7 mouse cellular contexts compared by ENCODE assay signal in genomic region chr19:32755792-32756635, GRCm38 (mm10). TPM values are rescaled to one million over a fixed set of nuclear protein-coding genes. Genes with fewer than 3 reads are reported as not detected.
DNase-seq lines count a peak whose midpoint lies in the region; ATAC-seq lines count a peak whose summit lies in the region.

No protein-coding gene starts in this region.

- H3K27ac ChIP-seq in embryonic facial prominence, embryonic 10.5 days (replicated peaks): peak overlapping the region; percentile 98
- peak overlapping the region; percentile 73; the same call in 1 of the 2 replicates for H3K27ac ChIP-seq in limb, embryonic 11.5 days (replicated peaks; ENCODE audit: low read depth, low read length)
- peak overlapping the region; percentile 98 for H3K27ac ChIP-seq in midbrain, embryonic 14.5 days (replicated peaks; ENCODE audit: low read depth, low read length)

- H3K4me3 ChIP-seq in embryonic facial prominence, embryonic 10.5 days: peak overlapping the region; percentile 89
- peak overlapping the region; percentile 97 for H3K4me3 ChIP-seq in limb, embryonic 11.5 days (ENCODE audit: low read depth, low read length)
- peak overlapping the region; percentile 99 for H3K4me3 ChIP-seq in midbrain, embryonic 14.5 days (replicated peaks; ENCODE audit: low read depth, low read length)

- under 1% methylated on average over 53 of the region's 53 CpGs for whole genome bisulfite sequencing in embryonic facial prominence, embryonic 10.5 days
- WGBS in limb, embryonic 11.5 days: under 1% methylated on average over 53 of the region's 53 CpGs
- under 1% methylated on average over 53 of the region's 53 CpGs for WGBS in midbrain, embryonic 14.5 days

- H3K9me3 ChIP-seq in embryonic facial prominence, embryonic 10.5 days: no peaks in the 10 kb centered on the region
- no peaks in the 10 kb centered on the region for H3K9me3 ChIP-seq in limb, embryonic 11.5 days (ENCODE audit: control insufficient read depth, low read length)
- no peaks in the 10 kb centered on the region for H3K9me3 ChIP-seq in midbrain, embryonic 14.5 days (ENCODE audit: control insufficient read depth, low read length)

- peak; percentile 97 for DNase-seq in adrenal gland, postnatal 10 days
- peak; percentile 97 for DNase-seq in embryonic facial prominence, embryonic 10.5 days (ENCODE audit: low spot score)
- peak; percentile 96 for DNase-seq in kidney, adult 11 months
- DNase-seq in limb, embryonic 11.5 days (ENCODE audit: low spot score): peak; percentile 98
- peak; percentile 97 for DNase-seq in midbrain, embryonic 14.5 days
- peak; percentile 93 to 96 for DNase-seq in spleen, adult 18-20 months

- peak overlapping the region; percentile 83 for H3K4me2 ChIP-seq in limb, embryonic 11.5 days (ENCODE audit: low read depth, severe bottlenecking)
- H3K4me2 ChIP-seq in midbrain, embryonic 14.5 days (ENCODE audit: low read length): peak overlapping the region; percentile 96

- peaks cover 31% of the 10 kb centered on the region for H3K4me1 ChIP-seq in embryonic facial prominence, embryonic 10.5 days
- peaks cover 12% of the 10 kb centered on the region; the same call in 1 of the 2 replicates for H3K4me1 ChIP-seq in limb, embryonic 11.5 days (ENCODE audit: control insufficient read depth, insufficient read depth, low read length)
- peaks cover 30% of the 10 kb centered on the region for H3K4me1 ChIP-seq in midbrain, embryonic 14.5 days (ENCODE audit: control insufficient read depth, insufficient read depth, low read length)

- ATAC-seq in granulocyte monocyte progenitor cell, adult 5-6 weeks (replicated peaks; ENCODE audit: poor library complexity, severe bottlenecking): peak; percentile 58
- peak; percentile 84 for ATAC-seq in limb, embryonic 11.5 days (ENCODE audit: insufficient number of reproducible peaks, low FRiP score, low TSS enrichment, low read depth)
- ATAC-seq in midbrain, embryonic 14.5 days (ENCODE audit: low FRiP score, low TSS enrichment): peak; percentile 83

- H3K27me3 ChIP-seq in embryonic facial prominence, embryonic 10.5 days (replicated peaks; ENCODE audit: low read depth, poor library complexity, severe bottlenecking): peaks cover 22% of the 10 kb centered on the region
- 0 out of 2 replicates have a peak, but pooled peaks cover 2% of the 10 kb centered on the region for H3K27me3 ChIP-seq in limb, embryonic 11.5 days (ENCODE audit: control insufficient read depth, insufficient read depth, low read length)
- no peaks in the 10 kb centered on the region; the same call in 1 of the 2 replicates for H3K27me3 ChIP-seq in midbrain, embryonic 14.5 days (ENCODE audit: control insufficient read depth, insufficient read depth, low read length)

- H3K36me3 ChIP-seq in embryonic facial prominence, embryonic 10.5 days (replicated peaks): no peaks in the 10 kb centered on the region; the same call in 1 of the 2 replicates
- H3K36me3 ChIP-seq in limb, embryonic 11.5 days (ENCODE audit: control insufficient read depth, insufficient read depth, low read length): no peaks in the 10 kb centered on the region
- no peaks in the 10 kb centered on the region for H3K36me3 ChIP-seq in midbrain, embryonic 14.5 days (ENCODE audit: control insufficient read depth, insufficient read depth, low read length)

- H3K9ac ChIP-seq in limb, embryonic 11.5 days (ENCODE audit: low read length): peak overlapping the region; percentile 70
- H3K9ac ChIP-seq in midbrain, embryonic 14.5 days (replicated peaks; ENCODE audit: low read length): peak overlapping the region; percentile 86

RNA-seq across cellular contexts. Expression of gene Pten, which starts 1.3 kb away (rescaled TPM):
- total RNA-seq in adrenal gland, postnatal 10 days (2021): 10 to 100 TPM; 64.8 to 65.9 TPM
- 6.7 and 6.9 TPM in 2 replicates for polyA plus RNA-seq in embryonic facial prominence, embryonic 10.5 days (2016; fragmentation: Nextera tagmentation; extraction: Ambion mirVana)
- total RNA-seq in granulocyte monocyte progenitor cell, adult 5-6 weeks (2014; fragmentation: Nextera tagmentation): 67.3 and 74.5 TPM in 2 replicates
- 98.5 and 103 TPM in 2 replicates for total RNA-seq in granulocyte monocyte progenitor cell, adult 5-6 weeks (2017)
- polyA plus RNA-seq in limb, embryonic 11.5 days (2014; fragmentation: Nextera tagmentation; extraction: Ambion mirVana): 6.9 and 7.8 TPM in 2 replicates
- 22.6 and 29.8 TPM in 2 replicates for polyA plus RNA-seq in midbrain, embryonic 14.5 days (2014; fragmentation: Nextera tagmentation; extraction: Ambion mirVana)

RNA-seq across cellular contexts. Expression of gene Atad1, which starts 16.4 kb away (rescaled TPM):
- total RNA-seq in adrenal gland, postnatal 10 days (2021): 10 to 100 TPM; 60.0 to 65.8 TPM
- 66.6 and 71.8 TPM in 2 replicates for polyA plus RNA-seq in embryonic facial prominence, embryonic 10.5 days (2016; fragmentation: Nextera tagmentation; extraction: Ambion mirVana)
- 59.5 and 62.9 TPM in 2 replicates for total RNA-seq in granulocyte monocyte progenitor cell, adult 5-6 weeks (2014; fragmentation: Nextera tagmentation)
- 77.7 and 82.9 TPM in 2 replicates for total RNA-seq in granulocyte monocyte progenitor cell, adult 5-6 weeks (2017)
- 68.8 and 71.5 TPM in 2 replicates for polyA plus RNA-seq in limb, embryonic 11.5 days (2014; fragmentation: Nextera tagmentation; extraction: Ambion mirVana)
- polyA plus RNA-seq in midbrain, embryonic 14.5 days (2014; fragmentation: Nextera tagmentation; extraction: Ambion mirVana): 126 and 143 TPM in 2 replicates

Comparison
In these comparisons a context has a peak if more than half of its experiments do, and no peak if none do; other contexts are left out.
1. Peak in every context shown above with its lines: DNase-seq, ATAC-seq, H3K4me3 ChIP-seq and H3K27ac ChIP-seq.